Mouse (Mus musculus) hindbrain, embryonic 16.5 days (tissue): ENCODE results near the gene Coro2b. TPM values are rescaled to one million over a fixed set of nuclear protein-coding genes. Genes with fewer than 3 reads are reported as not detected.

Source experiments
- ATAC-seq: fragments of 200-750 bp; cut with Nextera tagmentation; 2 replicates; pipeline ENCODE4 v1.8.0; 2017; ENCODE audit warnings: moderate TSS enrichment, moderate library complexity
- H3K27ac ChIP-seq: fragments of 300-500 bp; sonication (generic); 2 replicates; pipeline ENCODE4 v1.5.1; 2014; ENCODE audit warnings: low read depth, mild to moderate bottlenecking, control low read depth, low read length, moderate library complexity
- H3K27me3 ChIP-seq: fragments of 300-500 bp; sonication (generic); replicated peaks from 2 replicates; pipeline ENCODE4 v1.6.1; 2014; ENCODE audit warnings: low read length; ENCODE audit not compliant: control insufficient read depth, insufficient read depth
- H3K36me3 ChIP-seq: fragments of 300-500 bp; sonication (generic); 2 replicates; pipeline ENCODE4 v1.6.1; 2014; ENCODE audit warnings: mild to moderate bottlenecking, low read length, moderate library complexity, mixed read lengths; ENCODE audit not compliant: control insufficient read depth, insufficient read depth
- H3K4me1 ChIP-seq: fragments of 300-500 bp; sonication (generic); 2 replicates; pipeline ENCODE4 v1.6.1; 2014; ENCODE audit warnings: low read depth, low read length; ENCODE audit not compliant: control insufficient read depth, insufficient read depth
- H3K4me2 ChIP-seq: fragments of 300-500 bp; sonication (generic); 2 replicates; pipeline ENCODE4 v1.6.1; 2014; ENCODE audit warnings: mild to moderate bottlenecking, low read length, control low read depth, moderate library complexity
- H3K4me3 ChIP-seq: fragments of 300-500 bp; sonication (generic); 2 replicates; pipeline ENCODE4 v1.5.1; 2014; ENCODE audit warnings: mild to moderate bottlenecking, low read length, control low read depth, moderate library complexity
- H3K9ac ChIP-seq: fragments of 300-500 bp; sonication (generic); 2 replicates; pipeline ENCODE4 v1.6.1; 2014; ENCODE audit warnings: low read depth, mild to moderate bottlenecking, control low read depth, low read length, moderate library complexity
- H3K9me3 ChIP-seq: fragments of 300-500 bp; sonication (generic); 2 replicates; pipeline ENCODE4 v1.6.1; 2014; ENCODE audit warnings: mild to moderate bottlenecking, low read length, moderate library complexity; ENCODE audit not compliant: control insufficient read depth
- WGBS: fragments of 180-500 bp; shearing (Covaris S2); extraction: QIAGEN DNeasy Blood & Tissue Kit; methylation state at CpG from one replicate; pipeline ENCODE4 v1.1.7; 2014; 5-methylcytosine and 5-hydroxymethylcytosine counted together
- polyA plus RNA-seq: library from polyadenylated mRNA; unstranded; fragments of >200 nt; fragmentation: Nextera tagmentation; extraction: Ambion mirVana; gene quantifications from 2 replicates; pipeline ENCODE4 v1.2.1, GENCODE M21; 2015

Gene Coro2b
- polyA plus RNA-seq, 1 experiment from 2014 or later, result 37.5 TPM

DNA sequence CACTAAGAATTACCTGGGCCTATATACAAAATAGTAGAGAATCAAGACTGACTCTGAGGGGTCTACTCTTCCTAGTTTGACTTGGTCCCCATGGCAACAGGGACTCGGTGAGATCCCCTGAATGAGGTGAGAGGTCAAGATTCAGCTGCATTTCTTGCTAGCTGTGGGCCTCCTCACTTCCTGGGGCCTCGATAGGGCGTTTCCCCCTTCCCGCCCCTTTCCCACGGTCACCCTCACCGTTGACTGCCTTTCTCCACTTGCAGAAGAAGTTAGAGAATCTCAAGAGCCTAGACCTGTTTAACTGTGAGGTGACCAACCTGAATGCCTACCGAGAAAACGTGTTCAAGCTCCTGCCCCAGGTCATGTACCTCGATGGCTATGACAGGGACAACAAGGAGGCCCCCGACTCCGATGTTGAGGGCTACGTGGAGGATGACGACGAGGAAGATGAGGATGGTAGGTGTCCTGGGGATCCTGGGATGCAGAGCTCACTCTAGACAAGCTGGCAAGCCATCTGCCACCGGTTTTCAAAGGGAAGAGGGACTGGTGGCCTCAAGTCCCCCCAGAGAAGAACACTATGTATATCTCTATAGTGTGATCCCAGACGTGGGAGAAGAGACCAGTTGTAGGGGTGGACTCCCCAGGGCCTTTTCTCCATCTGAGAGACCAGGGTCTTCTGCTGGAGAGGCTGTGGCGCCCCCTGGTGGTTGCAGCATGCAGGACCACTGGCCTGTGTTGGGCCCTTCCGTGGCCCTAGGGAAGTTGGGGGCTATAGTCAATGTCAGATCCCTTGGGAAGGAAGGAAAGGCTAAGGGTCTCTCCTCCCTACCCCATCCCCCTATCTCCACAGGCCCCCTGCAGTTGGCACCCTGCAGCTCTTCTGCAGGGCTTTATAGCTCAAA, 163.4 kb downstream of the Coro2b start:
- Histone ChIP-seq H3K27ac (no peak overlapping the region), H3K4me1 (peaks cover under 1% of the 10 kb centered on the region; the same call in 1 of the 2 replicates), H3K9me3 (no peaks in the 10 kb centered on the region), H3K9ac (no peak overlapping the region), H3K4me3 (no peak overlapping the region), H3K27me3 (no peaks in the 10 kb centered on the region), H3K36me3 (peaks cover 16% of the 10 kb centered on the region), H3K4me2 (no peak overlapping the region)
- 60% methylated on average over 18 of the region's 18 CpGs for WGBS
- peak; percentile 14; the same call in 1 of the 2 replicates for ATAC-seq

DNA sequence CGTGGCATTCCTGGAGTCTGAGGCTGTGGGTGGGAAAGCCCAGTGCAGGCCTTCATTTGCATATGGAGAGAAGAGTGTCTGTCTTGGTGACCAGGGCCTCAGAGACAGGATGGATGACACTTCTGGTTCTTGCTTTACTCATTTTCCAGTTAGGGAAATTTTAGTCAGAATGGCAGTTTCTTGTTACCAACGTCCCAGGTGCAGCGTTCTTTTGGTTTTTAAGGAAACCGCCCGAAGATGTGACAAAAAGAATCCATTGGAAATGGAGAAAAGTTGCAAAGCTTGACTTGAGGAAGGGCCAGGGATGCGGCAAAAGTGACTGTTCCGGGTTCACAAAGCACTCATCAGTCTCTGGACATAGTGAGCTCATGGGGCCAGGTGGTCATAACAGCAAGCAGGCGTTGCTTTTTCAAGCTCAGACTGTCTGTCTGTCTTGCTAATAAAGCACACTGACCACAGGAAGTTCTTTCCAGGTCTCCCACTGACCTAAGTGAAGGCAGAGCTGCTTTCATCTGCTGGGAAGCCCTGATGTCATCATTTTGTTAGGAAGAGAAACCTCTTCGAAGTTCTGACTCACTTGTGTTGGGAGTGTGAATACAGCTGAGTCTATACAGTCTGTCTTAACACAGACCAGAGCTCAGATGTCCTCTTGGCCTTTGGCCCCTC, 164.2 kb downstream of the Coro2b start:
- 82% methylated on average over 9 of the region's 9 CpGs for WGBS
- ATAC-seq, result no peak
- no peak overlapping the region for H3K4me2 ChIP-seq
- no peak overlapping the region for H3K27ac ChIP-seq
- no peak overlapping the region for H3K9ac ChIP-seq
- no peaks in the 10 kb centered on the region for H3K9me3 ChIP-seq
- no peak overlapping the region for H3K4me3 ChIP-seq
- H3K27me3 ChIP-seq, result no peaks in the 10 kb centered on the region
- H3K4me1 ChIP-seq, result peaks cover 8% of the 10 kb centered on the region
- peaks cover 13% of the 10 kb centered on the region for H3K36me3 ChIP-seq

DNA sequence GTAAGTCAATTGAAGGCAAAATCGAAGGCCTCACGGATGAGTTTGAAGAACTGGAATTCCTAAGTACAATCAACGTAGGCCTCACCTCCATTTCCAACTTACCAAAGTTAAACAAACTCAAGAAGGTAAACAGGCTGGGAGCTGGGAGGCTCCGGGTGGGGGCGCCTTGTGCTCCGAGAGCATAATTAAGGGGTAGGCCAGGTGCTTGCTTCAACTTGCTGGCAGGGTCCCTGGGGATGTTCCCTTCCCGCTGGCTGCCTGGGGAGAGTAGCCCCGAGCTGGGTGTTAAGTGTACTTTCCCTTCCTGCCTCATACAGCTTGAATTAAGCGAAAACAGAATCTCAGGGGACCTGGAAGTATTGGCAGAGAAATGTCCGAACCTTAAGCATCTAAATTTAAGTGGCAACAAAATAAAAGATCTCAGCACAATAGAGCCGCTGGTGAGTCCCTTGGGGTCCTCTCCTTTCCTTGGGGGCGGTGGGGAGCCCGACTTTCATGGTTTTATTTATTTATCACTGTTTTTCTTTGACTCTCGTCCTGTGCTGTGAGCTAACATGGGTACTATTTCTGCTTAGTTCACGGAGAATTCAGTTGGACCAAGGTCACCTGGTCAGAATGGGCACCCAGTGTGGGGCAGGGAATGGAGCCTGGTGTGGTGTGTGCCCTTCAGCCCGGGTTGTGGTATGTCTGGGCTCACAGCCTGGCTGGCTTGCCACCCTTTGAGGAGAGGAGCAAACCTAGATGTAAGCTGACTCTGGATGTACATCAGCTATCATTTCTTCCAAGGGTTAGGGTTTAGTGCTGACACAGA, 164.9 kb downstream of the Coro2b start:
- H3K27ac ChIP-seq, result no peak overlapping the region

DNA sequence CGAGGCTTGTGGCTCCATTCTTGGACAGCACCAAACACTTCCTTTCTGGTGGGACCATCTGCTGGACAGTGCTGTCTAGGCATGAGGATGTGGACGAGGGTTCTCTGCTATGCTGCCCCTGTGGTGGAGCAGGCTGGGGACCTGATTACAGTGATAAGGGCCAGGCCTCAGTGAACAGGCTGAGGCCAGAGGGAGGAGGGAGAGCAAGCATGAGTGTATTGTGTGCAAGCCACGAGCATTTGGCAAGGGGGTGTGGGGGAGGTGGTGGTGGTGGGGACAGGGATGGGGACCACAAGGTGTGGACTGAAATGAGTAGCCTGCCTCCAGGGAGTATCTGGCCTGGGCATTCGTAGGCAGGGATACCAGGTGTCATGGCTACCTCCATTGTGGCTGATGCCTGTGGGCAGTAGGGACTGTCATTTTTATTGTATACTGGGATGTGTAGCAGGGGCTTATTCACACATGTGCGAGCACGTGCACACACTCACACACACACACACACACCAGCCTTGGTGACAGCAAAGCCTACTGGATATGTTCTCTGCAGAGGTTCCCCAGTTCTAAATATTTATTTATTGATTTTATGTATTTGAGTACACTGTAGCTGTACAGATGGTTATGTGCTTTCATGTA, 166.1 kb downstream of the Coro2b start:
- H3K4me2 ChIP-seq, result no peak overlapping the region
- no peak for ATAC-seq
- H3K4me1 ChIP-seq, result peaks cover 26% of the 10 kb centered on the region
- H3K9ac ChIP-seq, result no peak overlapping the region
- no peak overlapping the region for H3K4me3 ChIP-seq
- peaks cover 7% of the 10 kb centered on the region for H3K36me3 ChIP-seq
- 67% methylated on average over 6 of the region's 6 CpGs for WGBS
- H3K27me3 ChIP-seq, result no peaks in the 10 kb centered on the region
- H3K9me3 ChIP-seq, result no peaks in the 10 kb centered on the region
- H3K27ac ChIP-seq, result no peak overlapping the region

More for the DNA sequence above, 164.9 kb downstream of the Coro2b start:
- Histone ChIP-seq H3K4me2 (no peak overlapping the region), H3K9me3 (no peaks in the 10 kb centered on the region), H3K27me3 (no peaks in the 10 kb centered on the region), H3K4me3 (no peak overlapping the region), H3K4me1 (peaks cover 14% of the 10 kb centered on the region), H3K9ac (no peak overlapping the region), H3K36me3 (peaks cover 9% of the 10 kb centered on the region)
- WGBS, result 67% methylated on average over 16 of the region's 16 CpGs
- ATAC-seq, result no peak

DNA sequence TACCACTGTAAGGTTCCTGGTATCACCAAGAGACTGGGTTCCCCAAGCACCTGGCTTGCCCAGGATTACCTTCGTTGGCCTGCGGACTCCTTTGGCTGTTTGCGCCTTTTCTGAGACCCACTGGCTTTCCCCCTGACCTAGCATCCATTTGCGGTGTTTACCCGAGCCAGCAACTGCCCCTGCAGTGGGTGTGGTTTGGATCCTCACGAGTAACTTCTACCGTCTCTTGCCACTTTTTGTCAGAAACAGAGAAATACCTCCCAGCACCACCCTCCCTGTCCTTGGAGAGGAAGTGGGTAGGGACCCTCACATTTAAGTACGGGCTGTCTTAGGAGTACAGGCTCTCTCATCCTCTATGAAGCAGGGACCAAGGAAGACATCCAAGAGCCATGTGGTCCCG, 166.7 kb downstream of the Coro2b start:
- Histone ChIP-seq H3K4me1 (peaks cover 30% of the 10 kb centered on the region), H3K27ac (no peak overlapping the region), H3K9me3 (no peaks in the 10 kb centered on the region), H3K4me2 (no peak overlapping the region), H3K4me3 (no peak overlapping the region), H3K9ac (no peak overlapping the region), H3K27me3 (no peaks in the 10 kb centered on the region), H3K36me3 (peaks cover 3% of the 10 kb centered on the region)
- WGBS, result 71% methylated on average over 9 of the region's 9 CpGs
- ATAC-seq, result no peak

Other genes starting within 250 kb of the Coro2b start
- 115 and 156 TPM in 2 replicates for gene Anp32a, start 195.8 kb downstream of the Coro2b start, polyA plus RNA-seq
- 1.1 and 2.0 TPM in 2 replicates for gene Itga11, start 140.8 kb upstream of the Coro2b start, polyA plus RNA-seq